Mouse (Mus musculus): ENCODE measurements around the gene Cadm4.
"Not testable (repeated sequence)": the region's sequence is repeated elsewhere in the genome, so short reads cannot be mapped to it uniquely, and the experiment has no call there.

Cadm4 gene

DNA sequence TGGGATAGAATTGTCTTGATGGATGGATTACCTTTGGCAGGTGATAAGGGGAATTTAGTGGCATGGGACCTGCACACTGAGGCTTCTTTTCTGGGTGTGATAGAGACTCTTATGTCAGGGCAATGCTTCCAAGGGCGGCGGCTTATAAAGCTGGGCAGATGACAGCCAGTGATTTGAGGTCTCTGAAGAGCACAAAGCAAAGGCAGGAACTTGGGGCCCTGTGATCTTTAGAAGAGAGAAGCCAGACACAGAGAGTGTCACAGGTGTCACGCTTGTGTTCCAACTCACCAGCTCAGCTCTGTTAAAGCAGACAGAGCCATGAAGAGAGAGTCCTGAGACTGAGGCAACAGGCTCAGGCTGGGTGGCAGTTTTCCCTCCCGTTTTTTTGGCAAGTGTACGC, 13.9 kb upstream of the Cadm4 start:
- no peak for DNase-seq (ENCODE audit: low read depth)

DNA sequence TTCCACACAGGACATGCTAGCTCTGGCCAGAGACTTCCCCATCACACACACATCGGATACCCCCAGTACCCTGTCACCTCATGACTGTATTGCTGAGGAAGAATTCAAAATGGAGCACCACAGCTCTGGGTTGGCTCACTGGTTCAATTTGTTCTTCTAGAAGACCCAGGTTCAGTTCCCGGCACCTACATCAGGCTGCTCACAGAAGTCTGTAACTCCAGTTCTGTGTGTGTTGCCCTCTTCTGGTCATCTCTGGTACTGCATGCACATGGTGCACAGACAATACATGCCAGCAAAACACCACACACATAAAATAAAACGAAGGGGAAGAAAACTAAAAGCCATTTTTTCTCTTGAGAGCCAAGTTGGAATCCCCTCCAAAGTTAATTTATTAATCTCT, 12.7 kb upstream of the Cadm4 start:
- DNase-seq (ENCODE audit: low read depth) = no peak

DNA sequence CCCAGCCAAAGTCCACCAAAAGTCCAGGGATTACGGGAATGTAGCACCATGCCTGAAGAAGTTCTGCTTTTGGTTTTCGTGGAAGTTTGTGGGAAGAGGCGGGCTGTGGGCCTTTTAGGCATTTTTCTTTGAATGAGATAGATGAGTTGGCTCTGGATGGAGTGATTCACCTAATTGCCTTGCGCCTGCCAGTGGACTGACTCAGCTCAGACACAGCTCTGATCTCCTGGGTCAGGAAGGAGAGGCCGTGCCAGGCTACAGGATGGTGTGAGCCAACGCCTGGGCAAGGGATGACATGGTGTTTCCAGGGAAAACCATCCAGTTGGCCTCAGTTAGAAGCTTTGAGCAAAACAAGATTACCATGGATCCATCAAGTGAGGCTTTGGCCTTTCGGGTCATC, 11.5 kb upstream of the Cadm4 start:
- peak; percentile 93 for DNase-seq (ENCODE audit: low read depth)

DNA sequence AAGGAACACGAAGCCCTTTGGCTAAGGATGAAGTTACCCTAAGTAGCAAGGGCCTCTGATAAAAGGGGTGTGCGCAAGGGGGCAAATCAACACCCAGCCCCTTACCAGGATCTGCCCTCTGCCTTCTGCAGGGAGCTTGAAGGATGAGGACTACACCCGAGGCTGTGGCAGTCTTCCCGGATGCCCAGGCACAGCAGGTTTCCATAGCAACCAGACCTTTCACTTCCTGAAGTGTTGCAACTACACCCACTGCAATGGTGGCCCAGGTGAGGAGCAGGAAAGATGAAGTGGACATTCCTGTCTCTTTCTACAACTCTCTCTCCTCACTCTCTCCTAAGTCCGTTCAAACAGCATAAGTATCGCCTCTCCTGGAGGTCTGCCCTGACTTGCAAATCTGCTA, 9.4 kb upstream of the Cadm4 start:
- DNase-seq (ENCODE audit: low read depth) = no peak

DNA sequence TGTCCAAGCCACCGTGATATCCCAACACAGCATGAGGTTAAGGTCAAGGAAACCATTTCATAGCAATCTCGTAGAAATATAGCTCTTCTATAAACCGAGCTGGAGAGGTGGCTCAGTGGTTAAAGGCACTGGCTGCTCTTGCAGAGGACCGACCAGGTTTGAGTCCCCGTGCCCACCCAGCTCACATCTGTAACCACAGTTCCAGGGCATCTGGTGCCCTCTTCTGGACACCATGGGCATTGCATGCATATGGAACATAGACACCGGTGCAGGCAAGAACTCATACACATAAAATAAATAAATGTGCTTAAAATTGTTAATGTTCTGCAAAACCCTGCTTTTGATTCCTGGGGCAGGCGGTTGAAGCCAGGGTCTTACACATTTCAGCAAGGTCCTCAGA, 8.9 kb upstream of the Cadm4 start:
- DNase-seq (ENCODE audit: low read depth) = no peak

DNA sequence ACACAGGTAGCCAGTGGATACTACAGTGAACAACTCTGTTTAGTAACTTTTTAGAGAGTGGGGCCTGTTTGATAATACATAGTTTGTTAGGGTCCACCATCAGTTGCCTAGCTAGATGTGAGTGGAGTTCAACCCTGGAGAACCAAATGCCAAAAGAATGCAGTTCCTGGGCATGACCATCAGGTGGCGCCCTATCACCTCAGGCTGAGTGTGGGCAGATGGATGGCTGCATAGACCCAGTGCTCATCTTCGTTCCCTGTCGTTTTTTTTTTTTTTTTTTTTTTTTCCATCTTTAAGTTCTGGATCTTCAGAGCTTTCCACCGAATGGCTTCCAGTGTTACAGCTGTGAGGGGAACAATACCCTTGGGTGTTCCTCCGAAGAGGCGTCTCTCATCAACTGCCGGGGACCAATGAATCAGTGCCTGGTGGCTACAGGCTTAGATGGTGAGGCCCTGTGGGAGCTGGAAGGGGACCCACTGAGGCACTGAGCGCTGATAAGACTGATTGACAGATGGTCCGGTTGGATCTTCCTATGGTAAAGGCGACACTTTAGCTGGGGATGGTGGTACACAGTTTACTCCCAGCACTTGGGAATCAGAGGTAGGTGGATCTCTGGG, 7.8 kb upstream of the Cadm4 start:
- no peak for DNase-seq (ENCODE audit: low read depth)

DNA sequence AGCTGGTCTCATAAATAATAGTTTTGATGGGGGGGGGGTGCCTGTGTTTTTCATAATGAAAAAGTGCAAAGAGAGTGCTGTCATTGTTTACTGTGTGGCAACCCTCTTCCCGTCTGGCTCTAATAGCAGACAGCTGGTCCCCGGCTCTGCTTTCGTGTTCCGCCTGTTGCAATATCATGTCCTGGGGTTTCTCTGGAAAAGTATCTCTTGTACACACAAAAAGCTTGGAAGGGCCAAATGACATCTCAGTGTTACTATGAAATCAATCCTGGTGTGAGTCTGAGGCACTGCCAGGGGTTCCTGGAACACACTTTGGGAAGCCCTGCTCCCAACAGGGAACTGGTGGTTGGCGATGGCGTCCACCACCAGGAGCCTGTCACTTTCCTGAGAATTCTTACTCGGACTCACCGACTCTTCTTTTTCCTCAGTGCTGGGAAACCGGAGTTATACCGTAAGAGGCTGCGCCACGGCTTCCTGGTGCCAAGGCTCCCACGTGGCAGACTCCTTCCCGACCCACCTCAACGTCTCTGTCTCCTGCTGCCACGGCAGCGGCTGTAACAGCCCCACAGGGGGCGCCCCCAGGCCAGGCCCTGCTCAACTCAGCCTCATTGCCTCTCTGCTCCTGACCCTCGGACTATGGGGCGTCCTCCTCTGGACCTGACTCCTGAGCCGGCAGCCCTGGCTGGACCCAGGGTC, 6.9 kb upstream of the Cadm4 start:
- DNase-seq (ENCODE audit: low read depth) = no peak

DNA sequence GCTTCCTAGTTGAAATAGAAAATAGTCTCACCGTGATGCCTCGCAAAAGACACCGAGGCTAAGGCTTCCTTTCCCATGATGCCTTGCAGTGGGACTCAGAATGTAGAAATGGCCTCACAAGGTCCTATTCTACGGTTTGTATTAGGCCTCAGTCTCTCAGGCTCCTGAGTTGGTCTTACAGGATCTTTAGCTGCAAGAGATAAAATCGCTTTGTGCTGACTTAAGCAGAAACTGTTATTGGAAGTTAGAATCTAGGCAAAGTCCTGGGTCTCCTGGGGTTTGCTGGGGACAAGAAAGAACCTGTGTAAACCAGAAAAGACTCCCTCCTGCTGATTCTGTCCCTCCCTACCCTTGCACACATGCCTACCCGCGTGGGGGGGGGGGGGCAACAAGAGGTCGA, 5.5 kb upstream of the Cadm4 start:
- no peak for DNase-seq (ENCODE audit: low read depth)

DNA sequence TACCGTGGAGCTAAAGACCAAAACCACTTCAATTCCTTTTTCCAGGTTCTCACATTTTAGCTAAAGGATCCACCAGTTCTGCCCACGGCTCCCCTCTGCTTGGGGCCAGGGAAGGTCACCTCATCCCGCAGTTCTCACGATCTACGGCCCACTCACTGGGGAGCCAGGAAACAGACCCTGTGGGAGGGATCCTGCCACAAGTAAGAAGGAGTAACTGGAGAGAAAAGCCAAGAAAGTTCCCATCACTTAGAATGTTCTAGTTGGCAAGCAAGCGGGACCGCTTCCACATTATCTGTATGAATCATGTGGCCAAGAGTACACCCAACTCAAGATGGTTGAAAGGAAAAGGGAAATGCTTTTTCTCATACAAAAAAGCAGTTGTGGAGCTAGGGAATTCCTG, 5.0 kb upstream of the Cadm4 start:
- no peak for DNase-seq (ENCODE audit: low read depth)

DNA sequence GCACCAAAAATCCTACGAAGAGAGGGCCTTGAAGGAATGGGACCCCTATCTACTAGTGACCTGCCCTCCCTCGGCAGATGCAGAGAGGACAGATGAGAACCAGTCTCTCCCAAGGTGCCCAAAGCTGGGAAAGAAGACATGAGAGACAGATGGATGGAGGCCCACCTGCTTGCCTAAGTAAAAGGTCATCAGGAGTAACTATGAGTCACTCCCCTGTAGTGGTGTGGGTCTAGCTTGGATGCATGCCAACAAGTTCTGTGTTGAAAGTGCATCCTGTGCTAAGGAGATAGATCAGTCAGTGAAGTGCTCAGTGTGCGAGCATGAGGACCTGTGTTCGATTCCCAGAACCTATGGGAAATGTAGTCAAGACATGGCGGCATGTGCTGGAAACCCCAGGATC, 2.9 kb upstream of the Cadm4 start:
- DNase-seq (ENCODE audit: low read depth) = no peak

DNA sequence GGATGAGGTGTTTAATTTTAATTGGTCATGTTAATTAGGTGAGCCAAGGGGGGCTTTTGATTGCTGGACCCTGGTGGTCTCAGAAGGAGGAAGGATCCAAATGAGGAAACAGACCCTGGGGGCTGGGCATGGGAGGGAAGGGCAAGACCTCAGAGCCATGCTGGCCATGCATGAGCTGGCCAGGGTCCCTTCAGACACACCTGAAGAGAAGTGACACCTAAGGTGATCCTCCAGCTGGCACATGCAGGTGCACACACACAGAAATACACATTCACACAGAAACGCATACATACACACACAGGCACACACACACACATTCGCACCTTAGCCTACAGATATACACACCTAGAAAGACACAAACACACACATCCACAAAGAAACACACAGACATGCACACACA, 2.1 kb upstream of the Cadm4 start:
- DNase-seq (ENCODE audit: low read depth) = no peak

DNA sequence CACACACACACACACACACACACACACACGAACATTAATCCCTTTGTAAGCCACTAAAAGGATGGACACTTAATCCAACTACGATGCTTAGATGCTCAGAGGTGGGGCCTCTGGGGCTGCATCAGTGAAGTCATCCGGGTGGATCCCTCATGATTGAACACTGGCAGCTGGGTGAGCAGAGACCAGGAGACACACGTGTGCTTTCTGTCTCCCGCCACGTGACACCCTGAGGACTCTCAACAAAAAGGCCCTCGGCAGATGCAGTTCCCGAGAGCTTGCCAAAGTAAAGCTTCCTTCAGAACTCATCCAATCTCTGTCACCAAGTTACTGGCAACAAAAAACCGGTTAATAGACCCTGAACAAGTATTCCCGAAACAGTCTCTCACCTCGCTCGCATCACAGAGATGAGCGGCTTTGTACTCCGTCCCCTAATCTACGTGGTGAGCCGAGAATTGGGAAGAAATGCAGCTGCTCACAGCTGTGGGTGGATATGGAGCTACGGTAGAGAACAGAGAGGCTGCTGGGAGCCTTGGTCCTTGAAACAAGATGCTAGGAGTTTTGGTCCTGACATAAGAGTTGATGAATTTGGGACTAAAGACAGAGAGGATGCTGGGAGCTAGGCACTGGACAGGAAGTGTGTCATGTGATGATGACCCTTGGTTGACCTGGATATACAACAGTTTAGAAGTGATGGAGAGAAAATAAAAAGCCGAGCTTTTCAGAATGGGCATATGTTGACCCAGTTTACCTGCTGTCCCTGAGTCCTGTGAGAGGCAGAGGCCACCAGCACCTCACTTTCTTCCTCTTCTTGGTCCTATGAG, 1.5 kb upstream of the Cadm4 start:
- no peak for DNase-seq (ENCODE audit: low read depth)

DNA sequence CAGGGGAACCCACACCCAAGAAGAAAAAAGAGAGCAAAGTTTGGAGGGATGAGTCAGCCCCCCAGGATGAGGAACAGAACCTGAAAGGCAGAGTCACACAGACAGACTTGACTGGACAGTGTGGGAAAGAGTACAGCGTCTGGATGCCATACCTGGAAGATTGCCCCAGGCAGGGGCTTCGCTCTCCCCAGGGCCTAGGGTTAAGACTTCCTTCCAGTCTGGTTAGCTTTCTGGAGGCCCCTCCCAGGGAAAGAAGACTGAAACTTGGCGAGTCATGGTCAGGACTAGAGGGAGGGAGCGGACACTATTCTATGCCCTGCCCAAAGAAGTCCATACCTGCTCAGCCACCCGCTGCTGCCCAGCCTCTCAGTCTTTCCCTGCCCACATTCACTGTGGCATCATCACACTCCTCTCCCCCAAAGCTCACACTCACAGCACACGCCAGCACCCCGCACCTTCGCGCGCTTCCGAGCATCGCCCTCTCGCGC, 793 bp upstream of the Cadm4 start:
- DNase-seq (ENCODE audit: low read depth) = no peak

DNA sequence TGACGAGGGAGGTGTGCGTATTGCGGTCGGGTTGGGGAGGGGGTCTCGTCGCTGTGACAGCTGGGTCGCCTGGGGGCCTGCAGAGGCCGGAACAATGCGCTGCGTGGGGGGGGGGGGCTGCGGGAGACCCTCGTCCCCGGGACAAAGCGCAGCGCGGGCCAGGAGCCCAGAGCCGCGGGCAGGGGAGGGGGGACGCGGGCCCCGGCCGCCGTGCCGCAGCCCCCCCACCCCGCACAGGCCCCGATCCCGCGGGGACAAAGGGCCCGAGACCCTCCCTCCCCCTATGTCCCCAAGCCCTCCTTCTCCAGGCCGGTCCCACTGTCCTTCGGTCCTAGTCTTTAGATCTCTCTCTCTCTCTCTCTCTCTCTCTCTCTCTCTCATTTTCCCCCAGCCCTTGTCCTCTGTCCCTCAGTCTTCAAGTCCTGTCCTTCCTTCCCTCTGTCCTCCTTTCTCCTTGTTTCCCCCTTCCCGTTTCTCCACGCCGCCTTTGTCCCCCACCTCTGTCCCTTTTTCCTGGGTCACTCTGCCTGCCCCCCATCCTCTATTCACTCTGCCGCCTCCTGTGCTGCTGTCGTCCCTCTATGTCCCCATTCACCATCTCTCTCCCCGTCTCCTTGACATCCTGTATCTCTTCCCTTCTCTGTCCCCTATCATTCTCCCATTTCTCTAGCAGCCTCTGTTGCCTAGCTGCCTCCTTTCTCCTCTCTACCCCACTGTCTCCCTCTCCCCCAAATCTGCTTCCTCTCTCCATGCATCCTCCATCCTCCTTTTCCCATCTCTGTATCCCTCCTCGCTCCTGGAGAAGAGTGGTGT, 591 bp downstream of the Cadm4 start:
- no peak for DNase-seq (ENCODE audit: low read depth)

DNA sequence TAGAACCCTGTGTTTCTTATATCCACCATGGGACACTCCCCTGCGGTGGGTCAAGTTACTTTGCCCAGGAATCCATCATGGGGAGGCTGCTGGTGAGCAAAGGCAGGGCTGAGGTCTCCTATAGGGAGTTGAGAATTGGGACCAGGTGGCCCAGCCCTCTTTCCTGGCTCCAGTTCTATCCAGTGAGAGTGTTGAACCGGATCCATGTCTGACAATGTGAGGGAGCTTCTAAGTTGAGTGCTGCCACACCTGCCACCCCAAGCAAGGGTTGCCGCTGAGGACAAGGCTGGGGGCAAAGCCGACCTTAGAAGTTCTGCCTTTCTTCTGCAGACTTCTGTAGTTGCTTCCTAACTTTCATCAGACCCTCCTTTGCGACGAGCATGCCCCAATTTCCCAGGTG, 1.5 kb downstream of the Cadm4 start:
- DNase-seq (ENCODE audit: low read depth) = not testable (repeated sequence)

DNA sequence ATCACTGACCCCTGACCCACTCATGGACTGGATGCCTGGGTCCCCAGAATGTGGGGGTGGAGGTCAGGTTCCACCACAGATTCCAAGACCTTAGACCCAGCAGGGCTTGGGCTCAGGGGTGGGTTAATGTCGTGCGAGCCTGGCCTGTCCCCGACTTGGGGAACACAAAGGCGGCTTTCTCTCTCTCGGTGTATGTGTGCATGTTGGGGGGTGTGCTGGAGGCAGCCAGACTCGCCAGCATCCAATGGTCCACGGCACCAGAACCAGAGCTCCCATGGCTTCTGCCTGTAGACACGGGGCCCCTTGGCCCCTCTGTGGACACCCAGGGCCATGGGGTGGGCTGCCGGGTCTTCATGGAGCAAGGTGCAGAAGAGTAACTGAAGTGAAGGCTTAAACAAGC, 3.7 kb downstream of the Cadm4 start:
- no peak for DNase-seq (ENCODE audit: low read depth)

DNA sequence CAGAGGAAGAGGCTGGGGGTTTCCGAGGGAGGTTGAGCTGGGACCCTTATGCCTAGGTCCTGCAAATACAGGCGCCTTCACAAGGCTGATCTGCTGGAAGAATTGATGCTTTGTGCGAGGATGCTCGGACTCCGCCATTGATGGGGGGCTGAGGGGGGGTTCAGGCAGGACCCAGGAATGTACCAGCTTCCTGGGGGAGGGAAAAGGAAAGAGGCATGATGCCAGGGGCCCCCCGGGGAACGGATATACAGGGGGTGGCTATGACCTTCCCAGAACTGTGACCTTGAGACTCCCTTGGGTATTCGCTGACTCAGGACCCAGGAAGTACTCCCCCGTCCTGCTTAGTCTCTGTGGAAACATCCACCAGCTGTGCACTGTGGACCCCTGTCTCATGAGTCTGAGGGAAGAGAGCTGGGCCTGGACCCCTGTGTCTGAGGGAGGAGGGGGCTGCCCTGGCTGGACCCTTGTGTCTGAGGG, 4.9 kb downstream of the Cadm4 start:
- DNase-seq (ENCODE audit: low read depth) = no peak

DNA sequence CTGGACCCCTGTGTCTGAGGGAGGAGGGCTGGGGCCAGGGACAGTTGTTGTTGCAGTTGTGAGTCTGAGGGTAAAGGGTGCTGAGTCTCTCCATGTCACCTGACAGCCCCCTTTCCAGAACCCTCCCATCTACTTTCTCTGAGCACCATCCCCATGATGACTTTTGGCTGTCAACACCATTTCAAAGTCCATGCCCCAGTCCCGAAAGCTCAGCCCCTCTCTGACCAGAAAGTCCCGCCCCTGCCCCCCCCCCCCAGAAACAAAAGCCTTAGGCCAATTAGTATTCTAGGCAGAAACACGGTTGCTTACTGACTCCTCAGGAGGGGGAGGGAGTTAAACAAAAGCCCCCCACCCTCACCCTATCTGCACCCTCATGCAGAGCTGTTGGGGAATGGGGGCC, 5.6 kb downstream of the Cadm4 start:
- DNase-seq (ENCODE audit: low read depth) = no peak

DNA sequence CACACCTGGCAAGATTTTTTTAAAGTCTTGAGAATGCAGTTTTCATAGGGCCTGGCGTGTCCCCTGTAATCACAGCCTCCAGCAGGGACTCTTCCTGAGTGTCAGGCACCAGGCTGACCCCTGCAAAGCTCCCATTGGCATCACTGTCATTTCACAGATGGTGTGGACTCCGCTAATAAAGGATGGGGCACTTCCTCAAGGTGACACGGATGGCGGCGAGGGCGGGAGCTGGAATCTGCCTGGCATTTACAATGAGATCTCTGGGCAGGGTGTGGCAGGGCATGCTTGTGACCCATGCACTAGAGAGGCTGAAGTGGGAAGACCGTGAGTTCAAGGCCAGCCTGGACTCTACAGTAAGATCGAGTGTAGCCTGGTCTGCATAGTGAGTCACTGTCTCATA, 6.5 kb downstream of the Cadm4 start:
- DNase-seq (ENCODE audit: low read depth) = no peak

DNA sequence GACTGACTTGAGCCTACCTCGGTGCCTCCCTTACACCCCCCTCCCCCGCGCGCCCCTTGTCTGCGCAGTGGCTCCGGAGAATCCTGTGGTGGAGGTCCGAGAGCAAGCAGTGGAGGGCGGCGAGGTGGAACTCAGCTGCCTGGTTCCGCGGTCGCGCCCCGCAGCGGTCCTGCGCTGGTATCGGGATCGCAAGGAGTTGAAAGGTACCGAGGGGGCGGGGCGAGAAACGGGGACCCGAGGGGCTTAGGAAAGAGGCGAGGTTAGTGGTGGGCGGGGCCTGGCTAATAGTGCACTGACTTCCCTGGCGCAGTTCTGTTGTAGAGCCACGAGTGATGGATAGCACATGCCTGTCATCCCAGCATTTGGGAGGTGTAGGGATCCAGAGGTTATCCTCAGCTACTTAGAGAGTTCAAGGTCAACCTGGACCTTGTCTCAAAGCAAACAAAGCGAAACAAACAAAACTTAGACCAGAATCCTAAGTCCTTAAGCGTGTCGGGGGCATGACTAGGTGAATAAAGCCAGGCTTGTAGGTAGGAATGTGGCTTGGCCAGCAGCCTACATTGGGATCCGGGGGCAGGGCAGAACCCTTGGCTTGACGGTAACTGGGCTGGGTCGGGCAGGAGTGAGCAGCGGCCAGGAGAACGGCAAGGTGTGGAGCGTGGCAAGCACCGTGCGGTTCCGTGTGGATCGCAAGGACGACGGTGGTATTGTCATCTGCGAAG, 18.2 kb downstream of the Cadm4 start:
- no peak for DNase-seq (ENCODE audit: low read depth)

DNA sequence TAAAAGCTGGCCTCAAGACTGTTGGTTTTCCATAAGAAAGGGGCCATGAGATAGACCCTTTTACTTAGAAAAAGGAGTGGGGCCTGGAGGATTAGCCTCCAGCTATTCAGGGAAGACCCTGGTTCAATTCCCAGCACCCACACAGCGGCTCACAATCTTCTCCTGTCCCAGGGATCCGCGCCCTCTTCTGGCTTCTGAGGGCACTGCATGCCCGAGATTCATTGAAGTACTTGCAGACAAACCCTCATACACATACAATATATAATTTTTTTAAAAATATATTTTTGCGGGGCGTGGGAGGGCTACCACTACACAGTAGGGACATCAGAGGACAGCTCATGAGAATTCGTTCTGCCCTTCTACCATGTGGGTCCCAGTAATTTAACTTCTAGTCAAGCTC, 19.1 kb downstream of the Cadm4 start:
- no peak for DNase-seq (ENCODE audit: low read depth)

DNA sequence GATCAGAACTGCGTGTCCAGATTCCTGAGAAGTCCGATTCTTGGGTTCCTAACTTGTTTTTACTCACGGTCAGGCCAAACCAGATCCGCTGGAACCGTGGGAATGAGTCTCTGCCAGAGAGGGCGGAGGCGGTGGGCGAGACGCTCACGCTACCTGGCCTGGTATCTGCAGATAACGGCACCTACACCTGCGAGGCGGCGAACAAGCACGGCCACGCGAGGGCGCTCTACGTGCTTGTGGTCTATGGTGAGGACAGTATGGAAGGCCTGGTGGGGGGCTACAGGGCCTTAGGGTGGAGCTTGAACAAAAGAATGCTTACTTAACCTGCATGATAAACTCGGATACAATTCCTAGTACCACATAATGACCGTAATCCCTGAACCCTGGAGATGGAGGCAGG, 19.7 kb downstream of the Cadm4 start:
- DNase-seq (ENCODE audit: low read depth) = no peak

Measured in fibroblast of lung, adult 2 months (primary cell).